Mouse (Mus musculus): ENCODE results near the gene Fbxo44. TPM values are rescaled to one million over a fixed set of nuclear protein-coding genes. Genes with fewer than 3 reads are reported as not detected.

Gene Fbxo44
- polyA plus RNA-seq, 1 experiment from 2014 or later = 8.4 TPM

DNA sequence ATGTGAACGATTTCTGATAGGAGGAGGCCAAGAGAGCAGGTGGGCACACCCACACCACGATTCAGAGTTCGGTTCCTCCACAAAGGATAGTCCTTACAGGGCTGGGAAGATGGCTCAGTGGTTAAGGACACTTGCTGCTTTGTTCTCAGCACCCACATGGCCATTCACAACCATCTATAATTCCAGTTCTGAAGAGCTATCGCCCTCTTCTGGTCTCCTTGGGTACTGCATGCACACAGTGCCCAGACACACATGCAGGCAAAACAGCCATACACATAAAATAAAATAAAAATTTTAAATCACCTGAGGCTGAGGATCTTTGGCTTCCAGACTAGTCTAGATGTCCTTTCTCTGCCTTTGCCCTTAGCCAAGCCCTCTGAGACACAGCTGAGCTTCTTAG is 42.9 kb downstream of the Fbxo44 start:
- Histone ChIP-seq H3K4me2 (replicated peaks; ENCODE audit: low read depth, low read length) (no peak overlapping the region), H3K27me3 (replicated peaks; ENCODE audit: insufficient read depth, low read length) (0 out of 2 replicates have a peak, but pooled peaks cover 5% of the 10 kb centered on the region), H3K9me3 (ENCODE audit: low read length) (no peaks in the 10 kb centered on the region), H3K36me3 (ENCODE audit: insufficient read depth, low read length) (no peaks in the 10 kb centered on the region), H3K4me1 (ENCODE audit: insufficient read depth, low read depth, low read length) (no peaks in the 10 kb centered on the region), H3K4me3 (ENCODE audit: low read depth, low read length) (no peak overlapping the region), H3K9ac (replicated peaks; ENCODE audit: low read depth) (no peak overlapping the region), H3K27ac (ENCODE audit: low read length) (no peak overlapping the region)
- ATAC-seq (no peak), DNase-seq (ENCODE audit: low spot score) (no peak)
- 69% methylated on average over 4 of the region's 4 CpGs for WGBS
- TF ChIP-seq EP300 (IDR thresholded peaks at IDR 0.05) = no peak
- TF ChIP-seq CTCF (IDR thresholded peaks at IDR 0.05) = peak; percentile 40

DNA sequence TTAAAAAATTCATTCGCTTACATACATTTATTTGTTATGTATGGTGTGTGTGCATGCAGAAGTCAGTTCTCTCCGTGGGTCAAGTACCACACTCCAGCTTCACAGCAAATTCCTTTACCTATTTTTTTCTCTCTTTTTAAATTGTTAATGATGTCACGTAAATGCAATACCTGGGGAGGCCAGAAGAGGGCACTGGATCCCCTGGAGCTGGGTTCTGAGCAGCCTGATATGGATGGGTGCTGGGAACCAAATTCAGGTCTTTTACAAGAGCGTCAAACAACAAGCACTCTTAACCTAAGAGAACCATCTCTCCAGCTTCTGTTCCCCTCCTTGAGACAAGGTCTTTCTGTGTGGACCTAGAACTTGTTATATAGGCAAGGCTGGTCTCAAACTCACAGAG is 43.6 kb downstream of the Fbxo44 start:
- Histone ChIP-seq H3K36me3 (ENCODE audit: insufficient read depth, low read length) (no peaks in the 10 kb centered on the region), H3K4me3 (ENCODE audit: low read depth, low read length) (no peak overlapping the region), H3K4me1 (ENCODE audit: insufficient read depth, low read depth, low read length) (no peaks in the 10 kb centered on the region), H3K4me2 (replicated peaks; ENCODE audit: low read depth, low read length) (no peak overlapping the region), H3K27me3 (replicated peaks; ENCODE audit: insufficient read depth, low read length) (0 out of 2 replicates have a peak, but pooled peaks cover 5% of the 10 kb centered on the region), H3K9me3 (ENCODE audit: low read length) (no peaks in the 10 kb centered on the region), H3K9ac (replicated peaks; ENCODE audit: low read depth) (no peak overlapping the region), H3K27ac (ENCODE audit: low read length) (no peak overlapping the region)
- TF ChIP-seq CTCF (IDR thresholded peaks at IDR 0.05) (peak; percentile 22), EP300 (IDR thresholded peaks at IDR 0.05) (no peak)
- ATAC-seq = no peak
- no peak for DNase-seq (ENCODE audit: low spot score)
- 67% methylated on average over 4 of the region's 4 CpGs for WGBS

DNA sequence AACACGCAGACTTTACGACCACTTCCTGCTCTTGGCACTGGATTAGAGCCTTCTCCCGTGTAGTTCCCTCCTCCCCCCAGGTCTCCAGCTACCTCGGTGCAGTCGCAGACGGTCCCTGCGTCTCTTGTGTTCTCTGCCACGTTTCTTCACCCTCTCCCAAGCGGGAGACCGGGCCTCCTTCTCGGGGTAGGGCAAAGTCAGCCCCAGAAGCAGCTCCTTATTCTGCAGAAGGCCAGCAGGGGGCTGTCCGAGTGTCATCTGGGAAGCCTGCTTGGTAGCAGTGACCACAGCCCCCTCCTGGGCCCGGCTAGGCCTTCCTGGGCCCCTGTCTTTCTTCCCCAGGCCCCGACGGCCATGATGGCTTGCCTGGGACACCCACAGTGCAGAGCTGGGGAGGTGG is 44.8 kb downstream of the Fbxo44 start:
- Histone ChIP-seq H3K27ac (ENCODE audit: low read length) (no peak overlapping the region), H3K4me2 (replicated peaks; ENCODE audit: low read depth, low read length) (no peak overlapping the region)
- WGBS = 2% methylated on average over 15 of the region's 15 CpGs

DNA sequence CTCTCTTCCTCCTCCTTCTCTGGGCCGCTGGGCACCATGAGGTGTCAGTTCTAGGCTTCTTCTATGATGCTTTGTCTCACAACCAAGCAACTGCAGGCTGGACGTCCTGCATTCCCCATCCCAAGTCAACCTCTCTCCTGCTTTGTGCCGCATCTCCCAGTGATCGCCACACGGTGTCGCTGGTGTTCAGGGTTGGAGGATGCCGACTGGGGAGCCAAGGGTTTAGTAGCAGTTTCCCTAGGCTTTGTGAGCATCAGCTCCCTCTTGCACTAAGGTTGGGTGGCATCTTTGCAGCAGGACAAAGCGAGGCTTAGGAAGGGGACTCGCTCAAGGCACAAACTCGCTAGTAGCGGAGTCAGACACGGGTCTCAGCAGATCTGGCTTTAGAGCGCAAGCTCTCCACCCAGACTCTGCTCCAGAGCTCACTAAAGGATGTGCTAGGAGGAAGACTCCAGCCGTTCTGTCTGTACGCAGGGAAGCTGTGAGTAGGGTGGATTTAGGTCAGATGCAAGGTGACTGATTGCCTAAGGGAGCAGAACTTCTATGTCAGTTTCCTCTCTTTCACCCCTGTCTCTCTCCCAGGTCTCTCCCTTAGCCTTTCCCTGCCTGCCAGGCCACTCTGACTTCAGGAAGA is 45.4 kb downstream of the Fbxo44 start:
- Histone ChIP-seq H3K27ac (ENCODE audit: low read length) (no peak overlapping the region), H3K4me2 (replicated peaks; ENCODE audit: low read depth, low read length) (no peak overlapping the region), H3K4me3 (ENCODE audit: low read depth, low read length) (no peak overlapping the region), H3K9me3 (ENCODE audit: low read length) (no peaks in the 10 kb centered on the region), H3K27me3 (replicated peaks; ENCODE audit: insufficient read depth, low read length) (0 out of 2 replicates have a peak, but pooled peaks cover 5% of the 10 kb centered on the region), H3K9ac (replicated peaks; ENCODE audit: low read depth) (no peak overlapping the region), H3K36me3 (ENCODE audit: insufficient read depth, low read length) (no peaks in the 10 kb centered on the region), H3K4me1 (ENCODE audit: insufficient read depth, low read depth, low read length) (no peaks in the 10 kb centered on the region)
- ATAC-seq (peak; percentile 80), DNase-seq (ENCODE audit: low spot score) (peak; percentile 86)
- WGBS = 5% methylated on average over 15 of the region's 15 CpGs
- peak; percentile 100 for TF ChIP-seq CTCF (IDR thresholded peaks at IDR 0.05)
- no peak for TF ChIP-seq EP300 (IDR thresholded peaks at IDR 0.05)

More for the DNA sequence above, 44.8 kb downstream of the Fbxo44 start:
- ATAC-seq (peak; percentile 44), DNase-seq (ENCODE audit: low spot score) (peak; percentile 37)
- Histone ChIP-seq H3K9me3 (ENCODE audit: low read length) (no peaks in the 10 kb centered on the region), H3K27me3 (replicated peaks; ENCODE audit: insufficient read depth, low read length) (0 out of 2 replicates have a peak, but pooled peaks cover 5% of the 10 kb centered on the region), H3K9ac (replicated peaks; ENCODE audit: low read depth) (no peak overlapping the region), H3K36me3 (ENCODE audit: insufficient read depth, low read length) (no peaks in the 10 kb centered on the region), H3K4me1 (ENCODE audit: insufficient read depth, low read depth, low read length) (no peaks in the 10 kb centered on the region), H3K4me3 (ENCODE audit: low read depth, low read length) (no peak overlapping the region)
- TF ChIP-seq EP300 (IDR thresholded peaks at IDR 0.05) (no peak), CTCF (IDR thresholded peaks at IDR 0.05) (peak; percentile 62)

DNA sequence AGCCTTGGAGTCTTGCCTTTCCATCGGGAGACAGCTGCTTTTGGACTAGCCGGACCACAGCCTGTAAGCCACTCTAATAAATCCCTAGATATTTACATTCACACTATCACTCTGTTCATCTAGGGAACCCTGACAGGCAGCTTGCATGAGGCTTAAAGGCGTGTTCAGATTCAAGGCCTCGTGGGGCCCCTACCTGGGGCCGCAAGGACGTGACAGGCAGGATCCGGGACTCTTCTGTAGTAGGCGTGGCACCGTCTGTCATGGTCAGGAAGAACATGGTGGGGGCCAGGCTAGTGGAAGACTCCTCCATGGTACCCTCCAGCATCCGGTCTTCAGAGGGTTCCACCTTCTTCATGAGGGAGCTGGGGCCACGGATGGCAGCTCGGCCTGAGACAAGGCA is 47.8 kb downstream of the Fbxo44 start:
- WGBS = 69% methylated on average over 12 of the region's 12 CpGs
- Histone ChIP-seq H3K9me3 (ENCODE audit: low read length) (no peaks in the 10 kb centered on the region), H3K4me3 (ENCODE audit: low read depth, low read length) (no peak overlapping the region), H3K36me3 (ENCODE audit: insufficient read depth, low read length) (no peaks in the 10 kb centered on the region), H3K4me2 (replicated peaks; ENCODE audit: low read depth, low read length) (no peak overlapping the region), H3K27me3 (replicated peaks; ENCODE audit: insufficient read depth, low read length) (0 out of 2 replicates have a peak, but pooled peaks cover 8% of the 10 kb centered on the region), H3K27ac (ENCODE audit: low read length) (no peak overlapping the region), H3K9ac (replicated peaks; ENCODE audit: low read depth) (no peak overlapping the region), H3K4me1 (ENCODE audit: insufficient read depth, low read depth, low read length) (no peaks in the 10 kb centered on the region)
- TF ChIP-seq CTCF (IDR thresholded peaks at IDR 0.05) (no peak), EP300 (IDR thresholded peaks at IDR 0.05) (no peak)
- DNase-seq (ENCODE audit: low spot score) (no peak), ATAC-seq (no peak)

DNA sequence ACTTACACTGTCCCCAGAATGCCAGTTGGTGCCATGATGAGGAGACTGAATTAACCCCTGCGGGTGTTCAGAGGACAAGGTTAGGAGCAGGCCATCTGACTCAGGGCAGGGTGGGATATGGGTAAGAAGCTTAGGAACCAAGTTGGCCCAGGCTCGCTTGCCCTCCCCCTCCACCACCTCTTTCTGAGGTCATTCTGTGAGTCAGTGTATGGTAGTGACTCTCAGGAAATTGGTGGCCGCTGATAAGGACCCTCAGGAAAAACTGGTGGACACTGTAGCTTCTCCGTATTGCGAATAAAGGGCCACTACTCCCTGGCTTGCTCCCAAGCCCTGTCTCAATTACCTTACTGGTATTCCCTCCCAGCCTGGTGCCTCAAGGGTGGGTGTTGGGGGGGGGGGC is 51.1 kb downstream of the Fbxo44 start:
- peak; percentile 46; the same call in 1 of the 2 replicates for ATAC-seq
- Histone ChIP-seq H3K4me3 (ENCODE audit: low read depth, low read length) (no peak overlapping the region), H3K9me3 (ENCODE audit: low read length) (no peaks in the 10 kb centered on the region), H3K9ac (replicated peaks; ENCODE audit: low read depth) (no peak overlapping the region), H3K27me3 (replicated peaks; ENCODE audit: insufficient read depth, low read length) (0 out of 2 replicates have a peak, but pooled peaks cover 3% of the 10 kb centered on the region), H3K4me2 (replicated peaks; ENCODE audit: low read depth, low read length) (no peak overlapping the region), H3K36me3 (ENCODE audit: insufficient read depth, low read length) (no peaks in the 10 kb centered on the region), H3K4me1 (ENCODE audit: insufficient read depth, low read depth, low read length) (no peaks in the 10 kb centered on the region), H3K27ac (ENCODE audit: low read length) (no peak overlapping the region)
- WGBS = 55% methylated on average over 5 of the region's 5 CpGs
- DNase-seq (ENCODE audit: low spot score) = no peak
- TF ChIP-seq CTCF (IDR thresholded peaks at IDR 0.05) (no peak), EP300 (IDR thresholded peaks at IDR 0.05) (no peak)
